Mouse (Mus musculus): ENCODE results near the gene Cep55. TPM values are rescaled to one million over a fixed set of nuclear protein-coding genes. Genes with fewer than 3 reads are reported as not detected.

Gene Cep55
- polyA plus RNA-seq, 1 experiment from 2014 or later = 33.0 TPM

Other genes starting within 250 kb of the Cep55 start
- 14.5 and 17.1 TPM in 2 replicates for gene Myof, start 11.4 kb upstream of the Cep55 start, polyA plus RNA-seq (2014; fragmentation: Nextera tagmentation; extraction: Ambion mirVana)
- 1.0 and 1.1 TPM in 2 replicates for gene Ffar4, start 42.1 kb downstream of the Cep55 start, polyA plus RNA-seq (2014; fragmentation: Nextera tagmentation; extraction: Ambion mirVana)
- gene Rbp4, start 70.3 kb downstream of the Cep55 start, polyA plus RNA-seq (2014; fragmentation: Nextera tagmentation; extraction: Ambion mirVana) = 1.5 and 2.0 TPM in 2 replicates
- not detected in 2 replicates for gene Pde6c, start 77.8 kb downstream of the Cep55 start, polyA plus RNA-seq (2014; fragmentation: Nextera tagmentation; extraction: Ambion mirVana)
- gene Fra10ac1, start 169.1 kb downstream of the Cep55 start, polyA plus RNA-seq (2014; fragmentation: Nextera tagmentation; extraction: Ambion mirVana) = 36.2 and 42.7 TPM in 2 replicates
- gene Lgi1, start 209.5 kb downstream of the Cep55 start, polyA plus RNA-seq (2014; fragmentation: Nextera tagmentation; extraction: Ambion mirVana) = 0.86 and 1.6 TPM in 2 replicates